Mouse (Mus musculus) natural killer cell, adult 2 months (primary cell): ENCODE measurements around the gene Atp5c1.

ENCODE experiments used
- DNase-seq, 2 experiments: peaks; one replicate each; pipeline ENCODE4 v3.0.0; 2022; ENCODE audit warnings: low spot score in 2 of 2

The Atp5c1 gene

GRCm38 (mm10) chr2:10050878-10051277 lies 29.4 kb downstream of the Atp5c1 start:
- no peak for DNase-seq

- DNase-seq = no peak
Observed at GRCm38 (mm10) chr2:10049456-10049855, 30.9 kb downstream of the Atp5c1 start.

GRCm38 (mm10) chr2:10048461-10048860 lies 31.8 kb downstream of the Atp5c1 start, which contains the start of gene Taf3:
Gene Taf3 (minus strand): TSS chr2:10048596.
- peak; percentile 80 to 88 for DNase-seq

- DNase-seq = peak; percentile 1 to 4
Observed at GRCm38 (mm10) chr2:10047758-10048436, 32.4 kb downstream of the Atp5c1 start.

- DNase-seq = no peak
Observed at GRCm38 (mm10) chr2:10034976-10035375, 45.3 kb downstream of the Atp5c1 start.

GRCm38 (mm10) chr2:10033684-10034083 lies 46.6 kb downstream of the Atp5c1 start:
- no peak for DNase-seq

GRCm38 (mm10) chr2:10029755-10030154 lies 50.6 kb downstream of the Atp5c1 start:
- DNase-seq = no peak

- no peak for DNase-seq
Observed at GRCm38 (mm10) chr2:10024264-10024663, 56.0 kb downstream of the Atp5c1 start.

GRCm38 (mm10) chr2:10021296-10021695 lies 59.0 kb downstream of the Atp5c1 start:
- DNase-seq = no peak

- no peak for DNase-seq
Observed at GRCm38 (mm10) chr2:10014951-10015635, 65.2 kb downstream of the Atp5c1 start.

GRCm38 (mm10) chr2:10010263-10010909 lies 69.9 kb downstream of the Atp5c1 start:
- peak in 1 of 2 experiments; percentile 16 for DNase-seq

GRCm38 (mm10) chr2:10009671-10010254 lies 70.5 kb downstream of the Atp5c1 start:
- DNase-seq = no peak

- no peak for DNase-seq
Observed at GRCm38 (mm10) chr2:10008593-10008992, 71.7 kb downstream of the Atp5c1 start.
